Mouse (Mus musculus): ENCODE data around the gene Gse1. TPM values are rescaled to one million over a fixed set of nuclear protein-coding genes. Genes with fewer than 3 reads are reported as not detected.

Gene Gse1
- total RNA-seq (2014; fragmentation: Nextera tagmentation) = 32.7 and 40.9 TPM in 2 replicates
- 6.9 and 8.4 TPM in 2 replicates for total RNA-seq (2017)

DNA sequence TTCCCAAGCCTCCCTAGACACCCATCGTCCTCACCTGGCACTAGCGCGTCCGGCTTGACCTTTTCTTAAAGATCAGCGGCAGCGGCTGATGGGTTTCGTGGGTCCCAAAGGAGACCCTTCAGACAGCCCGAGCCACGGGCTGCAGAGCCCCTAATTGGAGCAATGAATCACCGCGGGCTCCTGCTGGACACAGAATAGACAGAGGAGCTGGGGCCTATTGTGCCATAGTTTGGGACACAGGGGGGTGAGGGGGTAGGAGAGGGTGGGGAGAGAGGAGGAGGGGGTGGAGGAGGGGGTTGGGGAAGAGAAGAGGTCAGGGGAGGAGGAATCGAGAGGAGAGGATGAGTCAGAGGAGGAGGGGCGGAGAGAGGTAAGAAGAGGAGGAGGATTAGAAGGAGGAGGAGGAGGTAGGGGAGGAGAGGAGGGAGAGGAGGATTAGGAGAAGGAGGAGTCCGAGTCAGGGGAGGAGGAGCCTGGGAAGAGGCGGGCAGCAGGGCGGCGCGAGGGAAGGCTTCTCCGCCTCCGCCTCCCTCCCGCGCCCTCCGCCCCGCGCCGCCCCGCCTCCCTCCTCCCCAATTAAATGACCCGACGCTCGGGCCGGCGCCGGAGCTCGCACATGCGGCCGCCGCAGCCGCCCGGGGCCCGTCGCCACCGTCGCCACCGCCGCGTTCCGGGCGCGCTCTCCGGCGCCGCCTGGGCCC is at the start of gene Gse1:
Gene Gse1, plus strand, starts transcription at position 566 of the 701 bp plus-strand sequence.
- peak; percentile 52 for ATAC-seq (replicated peaks; ENCODE audit: poor library complexity, severe bottlenecking)

- ATAC-seq (replicated peaks; ENCODE audit: poor library complexity, severe bottlenecking) = peak; percentile 71
Observed at GRCm38 (mm10) chr8:120179027-120179431, 49.2 kb upstream of the Gse1 start.

GRCm38 (mm10) chr8:120180445-120180970 is 47.7 kb upstream of the Gse1 start:
- no peak for ATAC-seq (replicated peaks; ENCODE audit: poor library complexity, severe bottlenecking)

GRCm38 (mm10) chr8:120181274-120181673 is 47.0 kb upstream of the Gse1 start:
- ATAC-seq (replicated peaks; ENCODE audit: poor library complexity, severe bottlenecking) = no peak

- ATAC-seq (replicated peaks; ENCODE audit: poor library complexity, severe bottlenecking) = no peak
Observed at GRCm38 (mm10) chr8:120181861-120182414, 46.3 kb upstream of the Gse1 start.

GRCm38 (mm10) chr8:120184366-120184765 is 43.9 kb upstream of the Gse1 start:
- no peak for ATAC-seq (replicated peaks; ENCODE audit: poor library complexity, severe bottlenecking)

- no peak for ATAC-seq (replicated peaks; ENCODE audit: poor library complexity, severe bottlenecking)
Observed at GRCm38 (mm10) chr8:120184850-120185792, 43.1 kb upstream of the Gse1 start.

- no peak for ATAC-seq (replicated peaks; ENCODE audit: poor library complexity, severe bottlenecking)
Observed at GRCm38 (mm10) chr8:120186454-120186853, 41.8 kb upstream of the Gse1 start.

DNA sequence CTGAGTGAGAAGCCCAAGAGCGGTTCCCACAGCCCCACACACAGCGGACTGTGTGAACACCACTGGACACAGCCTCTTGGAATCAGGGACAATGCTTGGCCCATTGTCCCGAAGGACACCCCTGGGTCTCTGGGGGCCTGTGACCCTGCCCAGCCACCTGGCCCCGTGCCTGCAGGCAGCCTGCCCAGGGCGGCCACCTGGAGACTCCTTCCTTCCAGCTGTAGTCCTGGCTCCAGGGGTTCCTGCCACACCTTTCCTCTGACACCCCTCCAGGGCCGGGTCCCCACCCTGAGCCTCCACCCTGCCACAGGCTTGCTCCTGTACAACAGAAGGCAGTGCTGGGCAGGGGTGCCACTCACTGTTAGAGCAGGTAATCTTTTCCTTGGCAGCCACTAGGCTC is 39.7 kb upstream of the Gse1 start:
- no peak for ATAC-seq (replicated peaks; ENCODE audit: poor library complexity, severe bottlenecking)

GRCm38 (mm10) chr8:120189440-120189839 is 38.8 kb upstream of the Gse1 start:
- ATAC-seq (replicated peaks; ENCODE audit: poor library complexity, severe bottlenecking) = no peak

- ATAC-seq (replicated peaks; ENCODE audit: poor library complexity, severe bottlenecking) = no peak
Observed at GRCm38 (mm10) chr8:120190107-120190809, 38.0 kb upstream of the Gse1 start.

GRCm38 (mm10) chr8:120190810-120191413 is 37.3 kb upstream of the Gse1 start:
- peak; percentile 70 for ATAC-seq (replicated peaks; ENCODE audit: poor library complexity, severe bottlenecking)

DNA sequence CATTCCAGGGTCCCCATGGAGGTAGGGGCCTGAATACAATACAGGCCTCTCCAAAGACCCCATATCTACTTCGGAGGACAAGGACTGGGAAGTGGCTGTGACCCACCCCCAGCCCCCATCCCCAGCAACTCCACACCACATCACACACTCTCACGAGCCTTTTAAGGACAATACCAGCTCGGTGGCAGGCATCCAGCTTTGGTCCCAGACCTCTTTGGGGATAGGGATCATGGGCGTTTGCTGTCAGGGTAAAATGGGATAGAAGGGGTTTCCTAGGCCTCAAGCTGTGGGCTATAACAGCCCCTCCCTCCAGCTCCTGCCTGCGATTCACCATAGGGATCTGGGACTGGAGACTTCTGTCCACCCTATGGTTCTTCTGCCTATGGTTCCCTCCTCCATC is 36.6 kb upstream of the Gse1 start:
- ATAC-seq (replicated peaks; ENCODE audit: poor library complexity, severe bottlenecking) = no peak

DNA sequence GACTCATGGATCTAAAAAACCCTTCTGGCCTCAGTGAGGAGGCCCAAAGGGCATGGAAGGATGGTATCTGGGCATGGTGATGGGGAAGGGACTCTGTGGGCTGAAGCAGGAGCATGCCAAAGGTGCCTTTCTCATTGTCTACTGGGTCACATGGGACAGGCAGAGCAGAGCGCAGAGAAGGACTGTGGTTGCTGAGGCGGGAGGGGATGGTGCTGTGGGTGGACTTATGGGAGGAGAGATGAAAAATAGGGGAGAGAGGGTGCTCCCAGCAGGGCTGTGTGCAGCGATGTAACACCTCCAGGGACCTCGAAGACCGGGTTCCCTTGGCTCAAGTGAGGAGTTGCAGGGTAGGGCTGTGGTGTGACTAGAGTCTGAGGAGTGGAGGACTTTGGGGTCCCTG is 36.1 kb upstream of the Gse1 start:
- no peak for ATAC-seq (replicated peaks; ENCODE audit: poor library complexity, severe bottlenecking)

DNA sequence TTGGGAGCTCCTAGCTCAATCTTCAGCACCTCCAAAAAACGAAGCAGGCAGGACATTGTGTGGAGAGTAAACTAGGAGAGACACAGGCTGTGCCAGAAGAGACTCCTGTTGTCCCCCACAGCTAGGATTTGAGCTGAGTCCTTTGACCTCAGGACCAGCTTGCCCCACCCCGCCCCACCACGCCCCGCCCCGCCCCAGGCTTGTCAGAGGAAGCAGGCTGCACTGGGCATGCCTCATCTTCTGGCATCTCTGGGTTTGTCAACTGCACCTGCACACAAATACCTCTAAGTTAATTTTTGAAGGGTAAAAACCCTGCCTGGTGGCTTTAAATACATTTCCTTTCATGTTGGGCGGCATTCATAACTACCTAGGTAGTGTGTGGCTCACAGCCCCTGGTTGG is 26.9 kb upstream of the Gse1 start:
- no peak for ATAC-seq (replicated peaks; ENCODE audit: poor library complexity, severe bottlenecking)

- no peak for ATAC-seq (replicated peaks; ENCODE audit: poor library complexity, severe bottlenecking)
Observed at GRCm38 (mm10) chr8:120202546-120202945, 25.7 kb upstream of the Gse1 start.

DNA sequence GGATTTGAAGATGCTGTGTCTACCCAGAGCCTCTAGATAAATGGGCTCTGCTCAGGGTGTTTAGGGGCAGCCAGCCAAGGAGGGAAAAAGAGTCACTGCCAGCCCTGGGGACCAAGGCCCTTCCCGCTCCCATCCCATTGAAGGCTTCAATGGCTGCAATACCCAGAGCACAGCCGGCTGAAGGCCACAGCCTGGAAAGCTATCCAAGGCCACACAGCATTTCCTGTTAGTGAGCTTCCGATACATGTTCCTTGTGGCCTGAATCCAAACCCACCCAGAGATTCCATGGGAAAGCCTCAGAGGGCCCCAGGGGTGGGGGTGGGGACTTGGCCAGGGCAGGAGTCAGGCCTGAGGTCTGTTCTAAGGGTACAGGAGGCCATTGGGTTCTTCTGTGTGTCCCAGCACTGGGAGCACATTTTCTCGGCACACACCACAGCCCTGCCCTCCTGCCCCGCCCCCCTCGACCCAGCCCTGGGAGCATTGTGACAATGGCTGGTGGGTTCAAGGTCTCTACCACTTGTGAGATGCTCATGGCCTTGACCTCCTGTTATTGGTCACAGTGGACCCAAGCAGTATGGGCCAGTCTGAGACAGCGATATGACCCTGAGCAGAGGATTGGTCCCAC is 23.4 kb upstream of the Gse1 start:
- ATAC-seq (replicated peaks; ENCODE audit: poor library complexity, severe bottlenecking) = no peak

DNA sequence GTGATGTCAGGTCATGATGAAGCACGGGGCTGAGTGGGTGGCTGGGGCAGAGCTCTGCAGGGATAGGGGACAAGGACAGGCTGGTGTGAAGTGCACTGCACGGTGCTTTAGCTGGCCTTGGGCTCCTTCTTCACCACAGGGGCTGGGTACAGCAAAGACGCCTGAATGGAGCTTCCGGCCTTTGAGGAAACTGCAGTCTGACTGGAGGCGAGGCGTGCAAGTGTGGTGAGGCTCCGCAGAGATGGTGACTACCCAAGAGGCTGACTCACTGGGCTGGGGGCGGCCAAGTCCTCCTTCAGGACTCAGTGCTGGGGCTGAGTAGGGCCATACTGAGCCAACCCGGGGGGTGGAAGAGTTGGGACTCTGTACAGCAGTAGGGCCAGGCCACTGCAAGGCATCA is 22.3 kb upstream of the Gse1 start:
- ATAC-seq (replicated peaks; ENCODE audit: poor library complexity, severe bottlenecking) = peak; percentile 33

GRCm38 (mm10) chr8:120207364-120207763 is 20.9 kb upstream of the Gse1 start:
- no peak for ATAC-seq (replicated peaks; ENCODE audit: poor library complexity, severe bottlenecking)
